Comparison of ENCODE assay signal across 17 mouse cellular contexts in the genomic region with DNA sequence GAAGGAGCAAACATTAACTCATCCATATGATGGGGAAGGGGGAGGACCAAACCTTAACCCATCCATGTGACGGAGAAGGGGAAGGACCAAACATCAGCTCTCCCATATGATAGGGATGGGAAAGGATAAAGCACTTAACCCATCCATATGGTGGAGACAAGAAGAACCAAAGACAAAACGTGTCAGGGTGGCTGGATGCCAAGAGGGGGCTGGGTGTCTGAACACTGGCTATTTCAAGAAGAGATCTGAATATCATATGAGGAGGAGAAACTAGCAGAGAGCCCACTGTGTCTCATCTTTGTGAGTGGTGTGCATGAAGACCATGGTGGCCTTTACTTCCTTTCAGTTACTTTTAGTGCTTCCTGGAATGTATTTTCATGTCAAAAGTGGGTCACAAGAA.
DNase-seq lines count a peak whose midpoint lies in the region; ATAC-seq and TF ChIP-seq lines count a peak whose summit lies in the region.
"Had no signal": no experiment of that assay in that cellular context is flagged by ENCODE, and none has a peak within 500 bp of the region (broad histone marks: within the 10 kb centered on the region; RNA-seq: fewer than 3 reads in every experiment).

No protein-coding gene starts in this region.

- peak overlapping the region; percentile 21; the same call in 1 of the 2 replicates for H3K27ac ChIP-seq in heart, postnatal 0 days (ENCODE audit: low read depth)
- no peak overlapping the region for H3K27ac ChIP-seq in heart, embryonic 11.5 days (ENCODE audit: low read depth, low read length)
- H3K27ac ChIP-seq in spleen, adult 2 months (ENCODE audit: insufficient read depth, low read length), result peak overlapping the region; percentile 85; the same call in 1 of the 2 replicates
- H3K27ac ChIP-seq in bone marrow macrophage, adult 2 months (ENCODE audit: insufficient read depth, low read depth, low read length), result peak overlapping the region; percentile 92
- no peak overlapping the region for H3K27ac ChIP-seq in gastrocnemius, adult 2 months
- H3K27ac ChIP-seq: embryonic facial prominence, embryonic 10.5 days; forebrain, embryonic 13.5 days; heart, embryonic 13.5 days; hindbrain, embryonic 12.5 days had no signal

- no peak for TF ChIP-seq EP300 in heart, postnatal 0 days (IDR thresholded peaks at IDR 0.05; ENCODE audit: low read depth)

- 0 out of 2 replicates have a peak, but pooled peaks cover 5% of the 10 kb centered on the region for H3K4me1 ChIP-seq in heart, postnatal 0 days (ENCODE audit: control insufficient read depth, insufficient read depth)
- H3K4me1 ChIP-seq in heart, embryonic 11.5 days (ENCODE audit: control insufficient read depth, insufficient read depth, low read length), result no peaks in the 10 kb centered on the region
- peaks cover 35% of the 10 kb centered on the region for H3K4me1 ChIP-seq in spleen, adult 2 months (ENCODE audit: control insufficient read depth, insufficient read depth, insufficient read length)
- H3K4me1 ChIP-seq in bone marrow macrophage, adult 2 months (ENCODE audit: control insufficient read depth, insufficient read depth, low read length), result peaks cover 54% of the 10 kb centered on the region

- TF ChIP-seq CTCF in heart, postnatal 0 days (IDR thresholded peaks at IDR 0.05; ENCODE audit: low read depth), result no peak
- TF ChIP-seq CTCF in spleen, adult 2 months (IDR thresholded peaks at IDR 0.05; ENCODE audit: extremely low read depth, insufficient read depth, insufficient read length, insufficient replicate concordance), result no peak
- no peak for TF ChIP-seq CTCF in bone marrow macrophage, adult 2 months (IDR thresholded peaks at IDR 0.05; ENCODE audit: low read depth, low read length)
- TF ChIP-seq CTCF in gastrocnemius, adult 2 months (IDR thresholded peaks at IDR 0.05), result no peak

- DNase-seq in heart, postnatal 0 days (ENCODE audit: low spot score), result no peak
- peak; percentile 27 for DNase-seq in lung, postnatal 10 days
- DNase-seq in lung, postnatal 36 days, result no peak
- no peak for DNase-seq in spleen, adult 2 months (ENCODE audit: low read depth in 1 of 2, low spot score in 2 of 2)
- DNase-seq in spleen, adult 12 weeks (ENCODE audit: low spot score), result no peak
- DNase-seq in gastrocnemius, adult 2 months, result no peak
- DNase-seq: cerebellum, adult 2 months; forebrain, postnatal 0 days; heart, postnatal 10 days; heart, postnatal 4 days had no signal

- intact Hi-C loops in gastrocnemius, adult 2 months (cut with DNase I), result no loop called here

- H3K9me3 ChIP-seq in heart, postnatal 0 days (replicated peaks; ENCODE audit: control insufficient read depth, low read length), result no peaks in the 10 kb centered on the region
- H3K9me3 ChIP-seq in heart, embryonic 11.5 days (replicated peaks; ENCODE audit: control insufficient read depth, low read length), result no peaks in the 10 kb centered on the region
- H3K9me3 ChIP-seq: embryonic facial prominence, embryonic 10.5 days; forebrain, embryonic 13.5 days; heart, embryonic 13.5 days; hindbrain, embryonic 12.5 days had no signal

- WGBS in heart, postnatal 0 days, result 57% methylated on average over 2 of the region's 2 CpGs
- WGBS in heart, embryonic 11.5 days (ENCODE audit: insufficient replicate concordance), result 68% methylated on average over 2 of the region's 2 CpGs
- 61% methylated on average over 2 of the region's 2 CpGs for WGBS in spleen, adult 2 months

- no peak overlapping the region for H3K4me3 ChIP-seq in heart, postnatal 0 days (ENCODE audit: low read depth, low read length)
- H3K4me3 ChIP-seq in heart, embryonic 11.5 days (ENCODE audit: low read depth, low read length), result no peak overlapping the region
- no peak overlapping the region for H3K4me3 ChIP-seq in spleen, adult 2 months (ENCODE audit: extremely low read depth, insufficient read depth, insufficient read length)
- no peak overlapping the region for H3K4me3 ChIP-seq in bone marrow macrophage, adult 2 months (ENCODE audit: insufficient read depth, low read length)
- no peak overlapping the region for H3K4me3 ChIP-seq in gastrocnemius, adult 2 months
- H3K4me3 ChIP-seq: embryonic facial prominence, embryonic 10.5 days; forebrain, embryonic 13.5 days; heart, embryonic 13.5 days; hindbrain, embryonic 12.5 days had no signal

- no peak overlapping the region for H3K9ac ChIP-seq in heart, postnatal 0 days (replicated peaks; ENCODE audit: low read depth, low read length)
- no peak overlapping the region for H3K9ac ChIP-seq in heart, embryonic 11.5 days (ENCODE audit: low read depth, low read length)
- H3K9ac ChIP-seq: forebrain, embryonic 13.5 days; forebrain, postnatal 0 days; heart, embryonic 13.5 days; hindbrain, embryonic 12.5 days had no signal

- no peaks in the 10 kb centered on the region for H3K36me3 ChIP-seq in heart, postnatal 0 days (replicated peaks; ENCODE audit: control insufficient read depth, insufficient read depth, low read length)
- H3K36me3 ChIP-seq in heart, embryonic 11.5 days (ENCODE audit: control insufficient read depth, insufficient read depth, low read length), result no peaks in the 10 kb centered on the region
- H3K36me3 ChIP-seq in spleen, adult 2 months (ENCODE audit: control insufficient read depth, insufficient read depth, low read length), result no peaks in the 10 kb centered on the region
- H3K36me3 ChIP-seq: embryonic facial prominence, embryonic 10.5 days; heart, embryonic 13.5 days; hindbrain, embryonic 12.5 days had no signal

- ATAC-seq in heart, postnatal 0 days (ENCODE audit: insufficient read depth, low read depth), result no peak
- ATAC-seq in heart, embryonic 11.5 days (replicated peaks; ENCODE audit: insufficient number of reproducible peaks, low FRiP score, low TSS enrichment), result no peak
- ATAC-seq: forebrain, embryonic 13.5 days; forebrain, postnatal 0 days; Patski had no signal

- H3K4me2 ChIP-seq in heart, postnatal 0 days (ENCODE audit: low read depth, low read length), result no peak overlapping the region
- no peak overlapping the region for H3K4me2 ChIP-seq in heart, embryonic 11.5 days
- H3K4me2 ChIP-seq: forebrain, embryonic 13.5 days; heart, embryonic 13.5 days; hindbrain, embryonic 12.5 days had no signal

- no peak for TF ChIP-seq POLR2A in spleen, adult 2 months (IDR thresholded peaks at IDR 0.05; ENCODE audit: low read depth, low read length)
- TF ChIP-seq POLR2A in bone marrow macrophage, adult 2 months (IDR thresholded peaks at IDR 0.05; ENCODE audit: borderline replicate concordance, low read depth, low read length), result no peak

- peaks cover 35% of the 10 kb centered on the region; the same call in 1 of the 2 replicates for H3K27me3 ChIP-seq in heart, postnatal 0 days (ENCODE audit: control insufficient read depth, insufficient read depth, low read length)
- no peaks in the 10 kb centered on the region; the same call in 1 of the 2 replicates for H3K27me3 ChIP-seq in heart, embryonic 11.5 days (ENCODE audit: control insufficient read depth, insufficient read depth, low read length)
- no peaks in the 10 kb centered on the region for H3K27me3 ChIP-seq in spleen, adult 2 months (ENCODE audit: control insufficient read depth, insufficient read depth, low read length)
- H3K27me3 ChIP-seq: forebrain, embryonic 13.5 days; Patski had no signal

Comparison
In these comparisons a context has a peak if more than half of its experiments do, and no peak if none do; other contexts are left out.
1. H3K27ac ChIP-seq: peak in heart, postnatal 0 days (single experiment), spleen, adult 2 months (single experiment) and bone marrow macrophage, adult 2 months (single experiment); none in heart, embryonic 11.5 days (single experiment) and gastrocnemius, adult 2 months (single experiment).